Mouse (Mus musculus) heart, adult 2 months (tissue): ENCODE data around the gene Crabp1.

Experiments
- CTCF ChIP-seq: fragments of 200-600 bp; IDR thresholded peaks from 2 replicates; pipeline ENCODE4 v1.8.1; 2022; ENCODE audit warnings: antibody characterized with exemption, mild to moderate bottlenecking, moderate library complexity
- EP300 ChIP-seq: fragments of 200-500 bp; IDR thresholded peaks from 2 replicates; pipeline ENCODE4 v1.6.1; 2011; ENCODE audit warnings: low read depth, low read length, control low read depth; ENCODE audit not compliant: insufficient read depth
- POLR2A ChIP-seq: fragments of 200-500 bp; IDR thresholded peaks from 2 replicates; pipeline ENCODE4 v1.6.1; 2011; ENCODE audit warnings: mild to moderate bottlenecking, low read depth, low read length, control low read depth; ENCODE audit not compliant: insufficient read depth

GRCm38 (mm10) chr9:54733921-54734638 lies 30.5 kb upstream of the Crabp1 start, which contains the start of gene Wdr61:
- peak; percentile 96 for TF ChIP-seq POLR2A
- TF ChIP-seq EP300, result peak; percentile 49; the same call in 1 of the 2 replicates
- peak; percentile 65 for TF ChIP-seq CTCF
